Mouse (Mus musculus) embryonic stem cell, embryonic (primary cell): ENCODE measurements around the gene Olfr203.
"Not testable (repeated sequence)": the region's sequence is repeated elsewhere in the genome, so short reads cannot be mapped to it uniquely, and the experiment has no call there.

Experiments
- CTCF ChIA-PET, 4 experiments: fragments of 300-600 bp in 2 of 4; fragments of 350-600 bp in 2 of 4; sonication (Branson Sonifier 250); formaldehyde crosslinking; loops; one replicate each; lab custom pipeline; 2022; ENCODE audit warnings: inconsistent platforms in 2 of 4; lab: Charles Lee
- POLR2A ChIA-PET, 4 experiments: fragments of 300-600 bp in 2 of 4; fragments of 350-600 bp in 2 of 4; sonication (Branson Sonifier 250); formaldehyde crosslinking; loops; one replicate each; lab custom pipeline; 2022; ENCODE audit warnings: antibody characterized with exemption in 4 of 4, inconsistent platforms in 1 of 4; lab: Charles Lee

Gene Olfr203

GRCm38 (mm10) chr16:59298581-59298980 is at the start of gene Olfr203:
TSS of gene Olfr203 (plus strand) at chr16:59298881.
- POLR2A ChIA-PET: no interaction called here
- CTCF ChIA-PET: no interaction called here

GRCm38 (mm10) chr16:59249684-59250083 is 49.0 kb upstream of the Olfr203 start:
- ChIA-PET POLR2A (no interaction called here), CTCF (no interaction called here)

GRCm38 (mm10) chr16:59269097-59269496 is 29.6 kb upstream of the Olfr203 start:
- CTCF ChIA-PET, POLR2A ChIA-PET: not testable (repeated sequence)

GRCm38 (mm10) chr16:59272532-59272931 is 26.1 kb upstream of the Olfr203 start, which contains the start of gene Olfr201:
TSS of gene Olfr201 (minus strand) at chr16:59272632.
- POLR2A ChIA-PET, CTCF ChIA-PET: not testable (repeated sequence)

- POLR2A ChIA-PET: no interaction called here
- CTCF ChIA-PET: no interaction called here
Measured at GRCm38 (mm10) chr16:59280542-59280941, 18.1 kb upstream of the Olfr203 start.

GRCm38 (mm10) chr16:59283476-59283875 is 15.2 kb upstream of the Olfr203 start:
- CTCF ChIA-PET: no interaction called here
- POLR2A ChIA-PET: no interaction called here

- ChIA-PET POLR2A (no interaction called here), CTCF (no interaction called here)
Measured at GRCm38 (mm10) chr16:59286693-59287092, 12.0 kb upstream of the Olfr203 start, which contains the start of gene Olfr202. TSS of gene Olfr202 (minus strand) at chr16:59286793.

GRCm38 (mm10) chr16:59287576-59287975 is 11.1 kb upstream of the Olfr203 start:
- CTCF ChIA-PET, POLR2A ChIA-PET: not testable (repeated sequence)

- CTCF ChIA-PET: no interaction called here
- POLR2A ChIA-PET: no interaction called here
Measured at GRCm38 (mm10) chr16:59318148-59318547, 19.5 kb downstream of the Olfr203 start, which contains the start of gene Olfr204. TSS of gene Olfr204 (minus strand) at chr16:59318248.

- POLR2A ChIA-PET, CTCF ChIA-PET: not testable (repeated sequence)
Measured at GRCm38 (mm10) chr16:59323262-59323661, 24.6 kb downstream of the Olfr203 start.

GRCm38 (mm10) chr16:59331038-59331437 is 32.4 kb downstream of the Olfr203 start, which contains the start of gene Olfr205:
TSS of gene Olfr205 (minus strand) at chr16:59331138.
- ChIA-PET CTCF (no interaction called here), POLR2A (no interaction called here)

- ChIA-PET POLR2A (no interaction called here), CTCF (no interaction called here)
Measured at GRCm38 (mm10) chr16:59349146-59349545, 50.5 kb downstream of the Olfr203 start, which contains the start of gene Olfr206. TSS of gene Olfr206 (minus strand) at chr16:59349246.
